Mouse (Mus musculus) embryonic fibroblast, embryonic 13.5 days (primary cell): ENCODE data around the gene Elf2.

ENCODE experiments used
- CTCF ChIP-seq: IDR thresholded peaks from 2 replicates; pipeline ENCODE4 v1.5.1; 2011; ENCODE audit warnings: mild to moderate bottlenecking, control low read depth, low read length, moderate library complexity, borderline replicate concordance; ENCODE audit not compliant: insufficient read depth
- POLR2A ChIP-seq: IDR thresholded peaks from 2 replicates; pipeline ENCODE4 v1.6.1; 2011; ENCODE audit warnings: low read depth, mild to moderate bottlenecking, control low read depth, low read length, moderate library complexity

GRCm38 (mm10) chr3:51268434-51268833, 72.0 kb downstream of the Elf2 start:
- TF ChIP-seq POLR2A (no peak), CTCF (no peak)
